Mouse (Mus musculus) skeletal muscle tissue, adult 2 months (tissue): ENCODE data around the gene Mpnd.

Source experiments
- DNase-seq: peaks from one replicate; pipeline ENCODE4 v3.0.0-alpha.2; 2012; ENCODE audit warnings: low read depth, low spot score

The Mpnd gene

DNA sequence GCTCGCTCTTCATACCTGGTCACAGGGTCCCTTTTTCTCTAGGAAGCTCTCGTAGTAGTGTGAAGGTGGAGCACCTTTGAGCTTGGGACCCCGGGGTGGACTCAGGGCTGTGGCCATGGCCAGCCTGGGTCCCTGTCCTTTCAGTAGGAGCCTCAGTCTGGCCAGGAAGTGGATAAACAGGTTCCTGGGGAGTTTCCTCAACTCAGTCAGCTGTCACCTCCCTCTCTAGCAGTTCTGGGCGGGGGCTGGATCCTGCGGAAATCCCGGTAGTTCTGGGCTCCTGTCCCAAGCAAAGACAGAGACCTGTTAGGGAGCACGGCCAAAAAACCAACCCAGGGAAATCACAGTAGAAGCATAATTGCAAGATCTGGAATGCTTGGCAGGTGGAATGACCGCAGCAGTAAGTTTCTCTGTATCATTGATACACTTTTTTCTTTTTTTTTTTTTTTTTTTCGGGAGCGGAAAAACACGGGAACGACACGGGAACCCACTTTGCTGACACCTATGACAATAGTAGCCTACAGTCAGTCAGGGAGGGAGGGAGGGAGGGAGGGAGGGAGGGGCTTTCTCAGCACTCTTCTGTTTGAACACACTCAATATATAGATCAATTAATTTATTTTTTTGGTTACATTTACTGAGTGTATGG, at the start of gene Mpnd, which contains the start of gene Stap2:
TSS of gene Mpnd (plus strand) at position 297 of the 647 bp plus-strand sequence.
TSS of gene Stap2 (minus strand) at position 170 of the 647 bp plus-strand sequence.
- peak; percentile 83 for DNase-seq

DNA sequence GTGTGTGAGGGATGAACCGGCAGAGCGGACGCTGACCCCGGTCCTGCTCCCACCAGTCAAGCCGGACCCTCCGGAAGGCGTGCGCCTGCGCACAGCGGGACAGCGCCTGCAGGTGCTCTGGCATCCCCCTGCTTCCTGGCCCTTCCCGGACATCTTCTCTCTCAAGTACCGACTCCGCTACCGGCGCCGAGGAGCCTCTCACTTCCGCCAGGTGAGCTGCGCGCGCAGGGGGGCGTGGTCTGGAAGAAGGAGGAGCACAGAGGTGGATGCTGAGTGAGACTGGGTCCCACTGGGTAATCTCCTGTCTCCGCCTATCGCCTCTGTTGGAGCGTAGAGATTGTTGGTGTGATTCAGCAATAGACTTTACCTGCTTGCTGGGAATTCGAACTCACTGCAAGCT, 49.4 kb upstream of the Mpnd start:
- no peak for DNase-seq

DNA sequence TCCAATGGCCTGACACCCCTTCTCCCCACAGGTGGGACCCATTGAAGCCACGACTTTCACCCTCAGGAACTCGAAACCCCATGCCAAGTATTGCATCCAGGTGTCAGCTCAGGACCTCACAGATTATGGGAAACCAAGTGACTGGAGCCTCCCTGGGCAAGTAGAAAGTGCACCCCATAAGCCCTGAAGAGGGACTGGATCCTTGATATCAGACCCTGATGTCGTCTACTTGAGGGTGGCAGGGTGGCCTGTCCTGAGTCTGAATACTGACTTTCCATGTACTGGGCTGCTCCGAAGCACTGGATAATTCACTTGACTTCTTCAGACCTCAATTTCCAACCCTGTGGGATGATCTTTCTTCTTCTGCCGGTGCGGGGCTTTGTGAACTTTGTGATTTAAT, 48.9 kb upstream of the Mpnd start:
- no peak for DNase-seq

- DNase-seq, result peak; percentile 53
These were observed 48.3 kb upstream of the Mpnd start for GRCm38 (mm10) chr17:55957168-55957567.

- no peak for DNase-seq
These were observed 47.6 kb upstream of the Mpnd start for GRCm38 (mm10) chr17:55957726-55958583.

DNA sequence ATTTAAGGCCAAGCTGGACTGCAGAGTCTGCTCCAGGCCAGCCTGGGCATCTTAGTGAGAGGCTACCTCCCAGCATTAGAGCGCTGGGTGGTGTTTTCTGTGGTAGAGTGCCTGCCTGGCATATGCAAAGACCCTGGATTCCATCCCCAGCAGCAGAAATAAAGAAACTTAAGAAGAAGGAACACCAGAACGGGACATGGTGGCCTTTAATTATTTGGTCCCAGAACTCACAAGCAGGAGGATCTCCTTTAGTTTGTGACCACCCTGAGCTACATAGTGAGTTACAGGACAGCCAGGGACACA, 47.0 kb upstream of the Mpnd start:
- DNase-seq, result no peak

DNA sequence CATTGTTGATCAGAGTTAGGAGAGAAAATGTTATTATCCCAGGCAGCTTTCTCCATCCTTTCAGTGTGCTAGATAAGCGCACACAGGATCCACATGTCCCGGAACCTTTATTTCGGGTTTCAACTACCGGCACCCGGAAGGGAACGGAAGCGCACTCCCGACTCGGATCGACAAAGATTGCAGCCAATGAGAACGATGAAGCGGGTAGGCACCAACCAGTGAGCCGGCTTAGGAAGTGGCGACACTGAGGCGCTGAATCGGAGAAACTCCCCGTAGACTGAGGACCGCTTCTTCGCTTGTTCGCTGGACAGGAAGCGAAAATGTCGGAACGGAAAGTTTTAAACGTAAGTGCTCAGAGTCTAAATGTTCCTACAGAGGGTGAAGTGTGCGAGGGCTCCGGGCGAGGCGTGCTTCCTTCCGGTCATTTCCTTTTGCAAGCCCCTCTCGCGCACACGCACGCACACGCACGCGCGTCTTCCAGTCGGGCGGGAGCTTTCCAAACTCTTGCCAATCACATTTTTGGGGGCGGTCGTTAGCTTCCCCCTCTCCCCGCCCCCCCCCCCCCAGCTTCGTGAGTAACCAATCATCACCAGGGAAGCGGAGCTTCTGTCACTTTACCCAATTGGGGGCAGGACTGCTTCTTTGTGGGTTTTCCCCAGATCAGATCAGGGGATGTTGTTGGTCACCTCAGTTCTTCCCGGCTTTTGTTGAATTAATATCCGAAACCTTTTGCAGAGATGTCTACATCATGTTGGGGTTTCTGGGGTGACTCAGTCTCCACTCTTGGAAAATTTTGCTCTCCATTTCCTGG, 46.4 kb upstream of the Mpnd start, which contains the start of gene Yju2:
TSS of gene Yju2 (plus strand) at position 182 of the 811 bp plus-strand sequence.
- peak; percentile 93 for DNase-seq

GRCm38 (mm10) chr17:55959946-55960740, 45.4 kb upstream of the Mpnd start:
- no peak for DNase-seq

DNA sequence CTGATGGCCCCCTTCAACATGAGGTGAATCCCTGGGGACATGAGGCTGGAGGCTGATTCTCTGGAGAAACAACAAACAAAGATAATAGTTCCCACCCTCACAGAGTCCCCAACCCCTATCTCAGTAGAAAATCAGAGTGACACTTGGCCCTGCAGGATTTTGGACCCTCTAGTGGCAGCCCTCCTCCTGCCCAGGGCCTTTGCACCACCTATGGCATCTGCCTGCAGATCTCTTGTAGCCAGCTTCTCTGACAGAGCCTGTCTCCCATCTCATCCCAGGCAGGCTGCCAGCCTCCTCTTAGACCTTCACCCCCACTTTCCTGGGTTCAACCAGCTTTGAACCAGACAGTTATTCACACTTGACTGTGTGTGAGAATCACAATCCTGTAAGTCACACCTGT, 44.7 kb upstream of the Mpnd start:
- DNase-seq, result no peak

- no peak for DNase-seq
These were observed 43.9 kb upstream of the Mpnd start for GRCm38 (mm10) chr17:55961631-55962030.

- DNase-seq, result no peak
These were observed 42.3 kb upstream of the Mpnd start for GRCm38 (mm10) chr17:55963171-55963570.

GRCm38 (mm10) chr17:55964496-55964895, 41.0 kb upstream of the Mpnd start:
- no peak for DNase-seq

DNA sequence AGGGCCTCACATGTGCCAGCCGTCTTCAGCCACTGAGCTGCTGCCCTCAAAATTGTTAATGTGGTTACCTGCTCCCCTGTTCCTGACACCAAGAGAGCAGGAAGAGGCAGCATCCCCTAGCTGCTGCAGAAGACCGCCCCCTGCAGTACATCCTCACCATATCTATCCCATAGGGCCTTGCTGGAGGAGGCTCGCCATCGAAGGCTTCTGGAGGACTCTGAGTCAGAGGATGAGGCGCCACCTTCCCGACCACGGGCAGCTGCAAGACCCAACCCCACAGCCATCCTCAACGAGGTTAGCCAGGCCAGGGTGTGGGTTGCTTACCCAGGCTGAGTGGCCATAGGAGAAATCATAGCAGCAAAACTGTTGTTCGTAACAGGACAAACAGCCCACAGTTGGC, 40.5 kb upstream of the Mpnd start:
- no peak for DNase-seq

DNA sequence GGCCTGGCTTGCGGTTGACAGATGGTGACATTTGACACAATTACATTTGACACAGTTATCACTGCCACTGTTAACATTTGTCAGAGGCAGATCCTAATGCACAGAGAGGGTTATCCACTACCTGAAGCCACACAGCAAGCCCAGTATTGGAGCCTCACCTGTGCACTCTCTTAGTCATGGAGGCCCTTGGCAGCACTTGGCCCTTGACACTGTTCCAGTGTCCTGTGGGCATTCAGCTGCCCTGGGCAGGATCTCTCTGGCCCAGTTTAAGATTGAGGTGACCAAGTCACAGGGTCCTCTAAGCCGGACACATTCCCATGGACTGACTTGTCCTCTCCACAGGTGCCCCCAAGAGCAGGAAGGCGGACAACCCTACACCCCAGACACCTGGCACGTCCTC, 38.3 kb upstream of the Mpnd start:
- no peak for DNase-seq

DNA sequence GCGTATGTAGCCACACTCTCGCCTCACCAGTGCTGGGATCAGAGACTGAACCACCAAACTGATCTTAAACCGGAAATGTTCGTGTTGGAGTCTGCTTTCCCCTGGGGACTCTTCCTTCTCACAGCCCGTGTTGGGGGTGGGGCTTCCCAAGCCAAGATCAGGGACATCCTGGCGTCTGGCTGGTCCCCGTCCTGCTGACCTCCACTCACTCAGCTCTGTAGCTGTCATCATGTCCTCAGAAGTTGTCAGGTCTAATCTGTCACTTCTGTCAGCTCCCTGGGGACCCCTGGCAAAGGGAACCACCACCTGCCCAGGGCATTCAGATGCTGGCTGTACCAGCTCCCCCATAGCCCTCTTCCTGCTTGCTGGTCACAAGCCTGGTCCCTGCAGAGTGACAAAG, 37.3 kb upstream of the Mpnd start:
- DNase-seq, result no peak

- no peak for DNase-seq
These were observed 36.0 kb upstream of the Mpnd start for GRCm38 (mm10) chr17:55969560-55969959.

DNA sequence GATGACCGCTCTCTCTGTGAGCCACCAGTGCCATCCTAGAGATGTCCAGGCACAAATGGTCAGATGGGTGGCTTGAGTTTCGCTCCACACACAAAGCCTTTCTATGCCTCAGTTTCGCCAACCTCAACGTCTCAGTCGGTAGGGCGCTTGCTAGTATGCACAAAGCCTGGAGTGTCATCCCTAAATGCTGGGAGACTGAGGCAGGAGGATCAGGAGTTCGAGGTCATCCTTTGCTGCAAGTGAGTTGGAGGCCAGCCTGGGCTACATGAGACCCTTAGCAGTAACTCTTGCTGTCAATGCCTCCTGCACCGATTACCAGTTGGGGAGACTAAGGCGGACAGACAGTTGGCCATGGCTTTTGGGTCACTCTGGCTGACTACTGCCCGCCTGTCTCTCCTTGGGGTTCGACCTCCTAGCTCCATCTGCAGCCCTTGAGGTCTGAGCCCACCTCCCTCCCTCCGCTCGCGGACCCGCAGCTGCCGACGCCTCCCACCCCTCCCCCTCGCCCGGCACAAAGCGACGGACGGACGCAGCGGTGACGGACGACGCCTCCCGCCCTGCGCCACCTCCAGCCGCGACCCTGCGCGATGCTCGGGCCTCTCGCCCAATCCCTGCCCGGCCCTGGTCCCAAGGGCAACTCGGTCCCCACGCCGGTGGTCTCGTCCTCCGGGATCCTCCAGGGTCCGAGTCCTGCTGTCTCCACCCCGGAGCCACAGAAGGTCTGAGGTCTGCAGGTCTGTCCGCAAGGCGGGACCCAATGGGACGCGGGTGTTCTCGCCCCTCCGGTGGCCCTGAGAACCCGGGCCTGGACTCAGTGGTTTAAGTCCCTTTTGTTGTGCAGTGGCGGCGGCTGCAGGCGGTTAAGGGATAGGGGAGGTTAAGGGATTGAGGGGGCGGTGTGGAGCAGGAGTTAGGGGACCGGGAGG, 35.3 kb upstream of the Mpnd start, which contains the start of gene Shd:
TSS of gene Shd (plus strand) at position 502 of the 926 bp plus-strand sequence.
- DNase-seq, result no peak

DNA sequence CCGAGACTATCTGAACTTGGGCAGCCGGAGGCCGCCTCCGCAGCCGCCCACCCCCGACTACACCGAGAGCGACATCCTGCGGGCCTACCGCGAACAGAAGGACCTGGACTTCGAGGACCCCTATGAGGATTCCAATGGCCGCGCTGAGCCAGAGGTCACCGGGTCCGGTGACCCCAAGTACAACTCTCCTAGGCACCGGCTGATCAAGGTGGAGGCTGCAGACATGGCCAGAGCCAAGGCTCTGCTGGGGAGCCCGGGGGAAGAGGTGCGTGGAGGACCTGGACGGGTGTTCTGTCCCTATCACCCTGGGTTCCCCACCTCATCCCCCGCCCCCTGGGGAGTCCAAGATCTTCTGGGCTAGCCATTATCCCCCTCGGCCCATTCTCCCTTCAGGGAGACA, 34.1 kb upstream of the Mpnd start:
- DNase-seq, result no peak

- DNase-seq, result peak; percentile 59
These were observed 29.2 kb upstream of the Mpnd start for GRCm38 (mm10) chr17:55976255-55976862.

DNA sequence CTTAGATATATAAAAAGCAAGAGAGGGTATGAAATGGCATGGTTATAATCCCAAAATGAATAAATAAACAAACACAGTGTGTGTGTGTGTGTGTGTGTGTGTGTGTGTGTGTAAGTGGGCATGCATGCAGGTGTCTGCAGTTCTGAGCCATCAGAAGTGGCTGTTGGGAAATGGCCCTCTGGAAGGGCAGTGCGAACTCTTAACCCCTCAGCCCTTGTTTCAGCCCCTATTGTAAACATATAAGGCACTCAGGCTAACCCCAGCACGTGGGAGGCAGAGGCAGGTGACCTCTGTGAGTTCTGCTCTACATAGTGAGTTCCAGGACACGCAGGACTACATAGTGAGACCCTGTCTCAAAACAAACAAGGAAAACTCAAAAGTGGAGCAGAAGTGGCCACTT, 28.2 kb upstream of the Mpnd start:
- DNase-seq, result no peak
